Mouse (Mus musculus): Measurements from ENCODE around the gene Ccl20. TPM values are rescaled to one million over a fixed set of nuclear protein-coding genes. Genes with fewer than 3 reads are reported as not detected.

Ccl20 gene
- polyA plus RNA-seq, 1 experiment from 2014 or later: not detected

DNA sequence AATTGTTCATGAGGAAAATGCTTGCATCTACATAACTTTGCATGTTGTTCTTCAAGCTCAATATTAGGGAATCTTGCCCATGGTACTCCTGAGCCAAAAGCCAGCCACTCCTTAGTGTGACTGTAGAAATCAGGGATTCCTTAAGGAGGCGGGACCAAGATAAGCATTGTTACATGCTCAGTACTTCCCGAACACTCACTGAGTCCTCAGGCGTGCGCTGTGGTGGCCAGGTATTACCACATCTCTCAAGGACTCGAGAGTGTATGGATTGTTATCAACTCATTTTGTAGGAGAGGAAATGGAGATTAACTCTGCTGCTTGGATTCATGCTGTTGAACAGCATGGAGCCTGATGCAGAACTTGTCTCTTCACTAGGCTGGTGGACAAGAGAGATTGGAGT lies 25.5 kb downstream of the Ccl20 start:
- no peak overlapping the region for H3K27ac ChIP-seq
- H3K27me3 ChIP-seq: no peaks in the 10 kb centered on the region
- no peak overlapping the region for H3K9ac ChIP-seq
- ATAC-seq (ENCODE audit: insufficient number of reproducible peaks, insufficient read depth, low FRiP score, low TSS enrichment, low read depth): no peak
- no peaks in the 10 kb centered on the region for H3K36me3 ChIP-seq
- no peak overlapping the region for H3K4me2 ChIP-seq
- H3K9me3 ChIP-seq: no peaks in the 10 kb centered on the region
- H3K4me1 ChIP-seq: no peaks in the 10 kb centered on the region
- no peak overlapping the region for H3K4me3 ChIP-seq
- 85% methylated on average over 5 of the region's 5 CpGs for WGBS

- no peak overlapping the region for H3K27ac ChIP-seq
- WGBS: 78% methylated on average over 2 of the region's 2 CpGs
- H3K27me3 ChIP-seq: no peaks in the 10 kb centered on the region
- H3K4me2 ChIP-seq: no peak overlapping the region
- H3K4me3 ChIP-seq: no peak overlapping the region
- H3K4me1 ChIP-seq: no peaks in the 10 kb centered on the region
- H3K9ac ChIP-seq: no peak overlapping the region
- ATAC-seq (ENCODE audit: insufficient number of reproducible peaks, insufficient read depth, low FRiP score, low TSS enrichment, low read depth): no peak
- H3K36me3 ChIP-seq: no peaks in the 10 kb centered on the region
- H3K9me3 ChIP-seq: no peaks in the 10 kb centered on the region
Observed at GRCm38 (mm10) chr1:83146547-83146946, 30.0 kb downstream of the Ccl20 start.

GRCm38 (mm10) chr1:83150227-83150626 lies 33.7 kb downstream of the Ccl20 start:
- H3K4me2 ChIP-seq: no peak overlapping the region
- no peak for ATAC-seq (ENCODE audit: insufficient number of reproducible peaks, insufficient read depth, low FRiP score, low TSS enrichment, low read depth)
- no peaks in the 10 kb centered on the region for H3K36me3 ChIP-seq
- no peaks in the 10 kb centered on the region for H3K27me3 ChIP-seq
- no peaks in the 10 kb centered on the region for H3K9me3 ChIP-seq
- WGBS: 65% methylated on average over 3 of the region's 3 CpGs
- no peaks in the 10 kb centered on the region for H3K4me1 ChIP-seq
- H3K27ac ChIP-seq: no peak overlapping the region
- no peak overlapping the region for H3K4me3 ChIP-seq
- H3K9ac ChIP-seq: no peak overlapping the region

DNA sequence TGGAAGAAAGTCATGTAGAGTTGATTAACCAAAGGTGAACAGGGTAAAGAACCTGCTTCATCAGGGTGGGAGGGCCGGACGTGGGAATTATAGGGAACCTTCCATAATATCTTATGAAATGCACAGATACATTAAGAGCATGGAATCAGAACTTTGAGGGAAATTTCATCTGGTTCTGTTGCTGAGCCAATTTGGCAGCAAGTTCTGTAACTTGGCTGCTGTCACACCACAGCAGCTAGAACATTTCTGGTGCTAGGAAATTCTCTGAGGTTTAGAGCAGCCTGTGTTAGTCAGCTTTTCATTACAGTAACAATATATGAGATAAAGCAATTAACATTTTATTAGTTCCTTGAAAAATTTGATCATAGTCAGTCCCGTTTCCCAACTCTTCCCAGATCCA lies 36.4 kb downstream of the Ccl20 start:
- Histone ChIP-seq H3K4me1 (no peaks in the 10 kb centered on the region), H3K4me2 (no peak overlapping the region), H3K27me3 (no peaks in the 10 kb centered on the region), H3K9ac (no peak overlapping the region), H3K36me3 (no peaks in the 10 kb centered on the region), H3K4me3 (no peak overlapping the region), H3K9me3 (no peaks in the 10 kb centered on the region), H3K27ac (no peak overlapping the region)
- 84% methylated on average over 3 of the region's 3 CpGs for WGBS
- no peak for ATAC-seq (ENCODE audit: insufficient number of reproducible peaks, insufficient read depth, low FRiP score, low TSS enrichment, low read depth)

- no peak overlapping the region for H3K4me2 ChIP-seq
- no peak overlapping the region for H3K27ac ChIP-seq
- H3K4me1 ChIP-seq: no peaks in the 10 kb centered on the region; the same call in 1 of the 2 replicates
- no peaks in the 10 kb centered on the region for H3K36me3 ChIP-seq
- H3K9me3 ChIP-seq: no peaks in the 10 kb centered on the region
- WGBS: 40% methylated on average over 1 of the region's 1 CpGs
- no peak overlapping the region for H3K4me3 ChIP-seq
- no peaks in the 10 kb centered on the region for H3K27me3 ChIP-seq
- H3K9ac ChIP-seq: no peak overlapping the region
- ATAC-seq (ENCODE audit: insufficient number of reproducible peaks, insufficient read depth, low FRiP score, low TSS enrichment, low read depth): no peak
Observed at GRCm38 (mm10) chr1:83156876-83157275, 40.3 kb downstream of the Ccl20 start.

- Histone ChIP-seq H3K4me1 (no peaks in the 10 kb centered on the region; the same call in 1 of the 2 replicates), H3K36me3 (no peaks in the 10 kb centered on the region), H3K27me3 (no peaks in the 10 kb centered on the region), H3K9me3 (no peaks in the 10 kb centered on the region), H3K9ac (peak within 1 kb of the TSS; percentile 67), H3K4me2 (peak within 1 kb of the TSS; percentile 73), H3K4me3 (peak within 1 kb of the TSS; percentile 59), H3K27ac (no peak within 1 kb of the TSS)
- under 1% methylated on average over 16 of the region's 16 CpGs for WGBS
- ATAC-seq (ENCODE audit: insufficient number of reproducible peaks, insufficient read depth, low FRiP score, low TSS enrichment, low read depth): peak; percentile 89
Observed at GRCm38 (mm10) chr1:83159603-83160002, 43.0 kb downstream of the Ccl20 start, which contains the start of gene Daw1. Daw1 (plus strand) TSS chr1:83159752.

GRCm38 (mm10) chr1:83161658-83162057 lies 45.1 kb downstream of the Ccl20 start:
- H3K4me2 ChIP-seq: no peak overlapping the region
- H3K9me3 ChIP-seq: no peaks in the 10 kb centered on the region
- no peak overlapping the region for H3K27ac ChIP-seq
- no peaks in the 10 kb centered on the region for H3K36me3 ChIP-seq
- 77% methylated on average over 3 of the region's 3 CpGs for WGBS
- no peaks in the 10 kb centered on the region for H3K27me3 ChIP-seq
- ATAC-seq (ENCODE audit: insufficient number of reproducible peaks, insufficient read depth, low FRiP score, low TSS enrichment, low read depth): no peak
- H3K9ac ChIP-seq: no peak overlapping the region
- no peak overlapping the region for H3K4me3 ChIP-seq
- H3K4me1 ChIP-seq: no peaks in the 10 kb centered on the region; the same call in 1 of the 2 replicates

- H3K4me1 ChIP-seq: no peaks in the 10 kb centered on the region; the same call in 1 of the 2 replicates
- no peak overlapping the region for H3K9ac ChIP-seq
- no peak for ATAC-seq (ENCODE audit: insufficient number of reproducible peaks, insufficient read depth, low FRiP score, low TSS enrichment, low read depth)
- H3K9me3 ChIP-seq: no peaks in the 10 kb centered on the region
- 75% methylated on average over 3 of the region's 3 CpGs for WGBS
- no peak overlapping the region for H3K27ac ChIP-seq
- H3K4me2 ChIP-seq: no peak overlapping the region
- no peaks in the 10 kb centered on the region for H3K36me3 ChIP-seq
- H3K4me3 ChIP-seq: no peak overlapping the region
- no peaks in the 10 kb centered on the region for H3K27me3 ChIP-seq
Observed at GRCm38 (mm10) chr1:83164027-83164426, 47.5 kb downstream of the Ccl20 start.

Other genes starting within 250 kb of the Ccl20 start
- gene A030005L19Rik, start 203.4 kb upstream of the Ccl20 start, polyA plus RNA-seq (2015; fragmentation: Nextera tagmentation; extraction: Ambion mirVana): 0.35 TPM in 1 of 2 replicates, not detected in the other
- not detected in 2 replicates for gene A030014E15Rik, start 191.8 kb upstream of the Ccl20 start, polyA plus RNA-seq (2015; fragmentation: Nextera tagmentation; extraction: Ambion mirVana)
- gene Gm6217, start 185.4 kb upstream of the Ccl20 start, polyA plus RNA-seq (2015; fragmentation: Nextera tagmentation; extraction: Ambion mirVana): not detected in 2 replicates
- gene A030003K21Rik, start 173.4 kb upstream of the Ccl20 start, polyA plus RNA-seq (2015; fragmentation: Nextera tagmentation; extraction: Ambion mirVana): not detected in 2 replicates
- not detected in 2 replicates for gene Gm7544, start 160.8 kb upstream of the Ccl20 start, polyA plus RNA-seq (2015; fragmentation: Nextera tagmentation; extraction: Ambion mirVana)
- gene Gm47955, start 156.5 kb upstream of the Ccl20 start, polyA plus RNA-seq (2015; fragmentation: Nextera tagmentation; extraction: Ambion mirVana): not detected in 2 replicates
- gene Gm47959, start 116.2 kb upstream of the Ccl20 start, polyA plus RNA-seq (2015; fragmentation: Nextera tagmentation; extraction: Ambion mirVana): not detected in 2 replicates
- gene Slc19a3, start 78.3 kb upstream of the Ccl20 start, polyA plus RNA-seq (2015; fragmentation: Nextera tagmentation; extraction: Ambion mirVana): 0.13 and 0.19 TPM in 2 replicates
- not detected in 2 replicates for gene Krtap28-10, start 74.3 kb upstream of the Ccl20 start, polyA plus RNA-seq (2015; fragmentation: Nextera tagmentation; extraction: Ambion mirVana)
- gene Gm47969, start 71.8 kb upstream of the Ccl20 start, polyA plus RNA-seq (2015; fragmentation: Nextera tagmentation; extraction: Ambion mirVana): not detected in 2 replicates
- gene A030005K14Rik, start 57.4 kb upstream of the Ccl20 start, polyA plus RNA-seq (2015; fragmentation: Nextera tagmentation; extraction: Ambion mirVana): not detected in 2 replicates
- gene Krtap28-13, start 55.8 kb upstream of the Ccl20 start, polyA plus RNA-seq (2015; fragmentation: Nextera tagmentation; extraction: Ambion mirVana): not detected in 2 replicates
- gene Daw1, start 43.0 kb downstream of the Ccl20 start, polyA plus RNA-seq (2015; fragmentation: Nextera tagmentation; extraction: Ambion mirVana): not detected in 2 replicates

Measured in embryonic facial prominence, embryonic 13.5 days (tissue).